Mouse (Mus musculus) embryonic stem cell, embryonic (primary cell): ENCODE data around the gene Hes3.

Source experiments
- CTCF ChIA-PET, 4 experiments: fragments of 300-600 bp in 2 of 4; fragments of 350-600 bp in 2 of 4; sonication (Branson Sonifier 250); formaldehyde crosslinking; loops; one replicate each; lab custom pipeline; 2022; ENCODE audit warnings: inconsistent platforms in 2 of 4; lab: Charles Lee
- POLR2A ChIA-PET, 4 experiments: fragments of 300-600 bp in 2 of 4; fragments of 350-600 bp in 2 of 4; sonication (Branson Sonifier 250); formaldehyde crosslinking; loops; one replicate each; lab custom pipeline; 2022; ENCODE audit warnings: antibody characterized with exemption in 4 of 4, inconsistent platforms in 1 of 4; lab: Charles Lee

Hes3 gene

DNA sequence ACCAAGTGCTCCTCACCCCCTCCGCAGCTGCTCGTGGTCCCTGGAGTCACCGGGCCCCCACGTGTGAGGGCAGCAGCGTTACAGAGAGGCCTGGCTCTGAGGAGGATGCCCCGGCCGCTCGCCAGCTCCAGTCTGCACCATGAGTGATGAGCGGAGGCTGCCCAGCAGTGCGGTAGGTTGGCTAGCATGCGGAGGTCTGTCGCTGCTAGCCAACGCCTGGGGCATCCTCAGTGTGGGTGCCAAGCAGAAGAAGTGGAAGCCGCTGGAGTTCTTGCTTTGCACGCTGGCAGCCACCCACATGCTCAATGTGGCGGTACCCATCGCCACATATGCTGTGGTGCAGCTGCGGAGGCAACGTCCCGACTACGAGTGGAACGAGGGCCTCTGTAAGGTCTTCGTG is 12.5 kb downstream of the Hes3 start:
- ChIA-PET POLR2A (no interaction called here), CTCF (interaction anchor here in 1 of 4 experiments (1.7 kb wide), 1 partner anchor 14 kb away, joined by 4 read pairs; no protein-coding TSS in a partner anchor)

DNA sequence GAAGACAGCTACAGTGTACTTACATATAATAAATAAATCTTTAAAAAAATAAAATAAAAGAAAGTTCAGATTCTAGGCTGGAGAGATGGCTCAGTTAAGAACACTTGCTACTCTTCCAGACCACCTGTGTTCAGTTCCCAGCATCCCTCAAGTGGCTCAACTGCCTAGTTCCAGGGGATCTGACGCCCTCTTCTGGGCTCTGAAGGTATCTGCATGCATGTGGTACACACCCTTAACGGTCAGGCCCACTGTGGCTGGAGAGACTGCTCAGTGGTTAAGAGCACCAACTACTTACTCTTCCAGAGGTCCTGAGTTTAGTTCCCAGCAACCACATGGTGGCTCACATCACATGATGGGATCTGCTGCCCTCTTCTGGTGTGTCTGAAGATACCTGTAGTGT is 13.5 kb downstream of the Hes3 start:
- CTCF ChIA-PET = interaction anchor here in 2 of 4 experiments (0.7 to 2.5 kb wide), 2 partner anchors 11 to 124 kb away, joined by 3 to 13 read pairs; no protein-coding TSS in a partner anchor

DNA sequence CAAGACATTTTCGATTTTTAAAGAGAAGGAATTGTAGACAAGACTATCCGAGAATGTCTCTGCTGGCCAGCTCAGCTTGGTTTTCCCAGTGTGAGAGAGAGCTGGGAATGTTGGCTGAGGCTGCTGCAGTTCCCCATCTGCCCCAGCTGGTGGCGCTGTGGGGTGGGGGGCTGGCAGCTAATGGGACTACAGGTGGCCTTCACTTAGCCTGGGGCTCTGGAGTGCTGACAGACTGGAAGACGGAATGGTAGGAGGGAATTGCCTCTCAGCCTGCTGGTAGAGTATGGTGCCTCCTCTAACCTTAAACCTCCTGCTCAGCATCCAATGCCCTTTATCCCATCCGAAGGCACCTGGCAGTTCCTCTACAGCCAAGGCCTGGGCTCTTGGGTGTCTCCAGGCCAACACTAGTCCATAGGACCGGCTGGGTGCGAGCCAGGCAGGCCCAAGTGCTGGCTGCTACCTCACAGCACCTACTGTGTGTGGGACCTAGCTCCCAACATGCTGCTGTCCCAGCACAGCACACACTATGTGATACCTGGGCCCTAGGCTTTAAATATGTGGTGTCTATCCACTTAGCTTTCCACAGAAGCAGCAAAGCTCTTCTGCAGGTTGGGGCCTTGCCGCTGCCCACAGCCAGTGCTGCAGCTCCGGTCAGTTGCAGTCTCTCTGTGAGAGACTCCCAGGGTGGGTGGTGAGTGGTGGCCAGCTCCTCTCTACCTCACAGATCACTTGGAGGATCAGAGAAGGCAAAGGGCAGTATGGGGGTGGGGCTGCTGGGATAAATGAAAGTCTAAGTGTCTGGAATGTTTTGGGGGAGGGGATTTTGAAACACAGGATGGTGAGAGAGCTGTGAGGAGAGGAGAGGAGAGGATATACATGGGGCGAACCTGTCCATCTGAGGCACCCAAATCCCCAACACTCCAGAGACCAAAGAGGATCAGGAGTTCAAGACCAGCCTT is 14.8 kb downstream of the Hes3 start:
- ChIA-PET CTCF (interaction anchor here (0.5 to 5.3 kb wide), 68 partner anchors 8 to 357 kb away, joined by 3 to 50 read pairs (median 4); partner anchors contain the start of genes Rnf207 (in 2 of the 4), Chd5 (in 1 of the 4) and Icmt (in 1 of the 4)), POLR2A (interaction anchor here in 2 of 4 experiments (1.0 to 1.4 kb wide), 3 partner anchors 9 to 82 kb away, joined by 3 to 6 read pairs (median 3); no protein-coding TSS in a partner anchor)

More for the DNA sequence above, 13.5 kb downstream of the Hes3 start:
- POLR2A ChIA-PET = no interaction called here

DNA sequence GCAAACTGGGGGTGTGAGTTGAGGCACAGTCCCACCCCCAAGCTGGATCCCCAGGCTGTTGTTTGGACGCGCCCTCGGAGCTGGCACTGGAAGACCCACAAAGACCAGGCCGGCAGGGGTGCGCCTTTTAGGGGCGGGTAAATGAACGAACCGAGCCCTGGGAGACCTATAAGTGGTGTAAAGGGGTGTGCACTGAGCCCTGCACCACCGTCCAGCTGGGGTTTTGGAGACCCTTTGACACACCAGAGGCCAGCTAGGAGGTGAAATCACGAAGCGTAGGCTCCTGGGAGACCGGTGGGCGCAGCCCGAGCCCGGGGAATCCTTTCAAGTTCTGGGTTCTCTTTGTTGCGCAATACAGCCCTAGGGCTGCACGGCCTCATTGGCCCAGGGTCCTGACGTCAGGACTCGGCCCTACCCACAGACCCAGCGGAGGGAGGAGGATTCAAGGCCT is 16.8 kb downstream of the Hes3 start:
- ChIA-PET CTCF (interaction anchor here (0.7 to 5.3 kb wide), 18 partner anchors 9 to 831 kb away, joined by 3 to 50 read pairs (median 4); partner anchors contain the start of genes Hes3 (in 1 of the 4), Rnf207 (in 1 of the 4) and Rpl22 (in 1 of the 4)), POLR2A (interaction anchor here in 3 of 4 experiments (0.6 to 1.2 kb wide), 9 partner anchors 9 to 136 kb away, joined by 3 to 4 read pairs (median 3); partner anchors contain the start of gene Rpl22 (in 1 of the 3))

DNA sequence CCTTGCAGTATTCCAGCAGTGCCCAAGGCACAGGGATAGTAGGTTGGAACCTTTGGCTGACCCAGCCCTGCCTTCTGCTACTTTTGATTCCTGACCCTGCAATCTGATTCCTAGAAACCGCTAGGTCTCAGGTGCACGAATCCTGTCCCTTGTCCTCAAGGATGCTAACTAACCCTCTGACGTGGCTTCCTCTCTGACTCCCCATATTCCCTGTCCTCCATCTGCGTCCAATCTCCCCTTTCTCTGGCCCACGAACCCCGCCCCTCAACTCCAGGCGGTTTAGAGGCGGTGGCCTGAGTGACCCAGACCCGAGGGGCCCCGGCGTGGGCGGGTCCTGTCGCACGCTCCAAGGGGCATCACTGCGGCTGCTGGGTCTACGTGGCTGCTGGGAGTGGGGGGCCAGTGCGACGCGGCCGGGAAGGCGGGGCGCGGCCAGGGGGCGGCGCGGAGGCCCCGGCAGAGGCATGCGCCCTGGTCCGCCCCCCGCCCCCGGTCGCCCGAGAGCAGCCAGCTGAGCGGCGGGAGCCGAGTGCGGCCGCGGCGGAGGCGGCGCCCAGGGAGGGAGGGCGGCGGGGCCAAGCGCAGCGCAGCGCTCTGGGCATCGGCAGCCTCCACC is 17.7 kb downstream of the Hes3 start, which contains the start of gene Gpr153:
TSS of gene Gpr153 (plus strand) at position 612 of the 616 bp plus-strand sequence.
- ChIA-PET POLR2A (interaction anchor here in 3 of 4 experiments (0.6 to 1.4 kb wide), 7 partner anchors 9 to 135 kb away, joined by 3 to 5 read pairs (median 3); no protein-coding TSS in a partner anchor), CTCF (interaction anchor here in 3 of 4 experiments (0.8 to 5.3 kb wide), 11 partner anchors 8 to 104 kb away, joined by 3 to 50 read pairs (median 3); partner anchors contain the start of gene Rpl22 (in 1 of the 3))

DNA sequence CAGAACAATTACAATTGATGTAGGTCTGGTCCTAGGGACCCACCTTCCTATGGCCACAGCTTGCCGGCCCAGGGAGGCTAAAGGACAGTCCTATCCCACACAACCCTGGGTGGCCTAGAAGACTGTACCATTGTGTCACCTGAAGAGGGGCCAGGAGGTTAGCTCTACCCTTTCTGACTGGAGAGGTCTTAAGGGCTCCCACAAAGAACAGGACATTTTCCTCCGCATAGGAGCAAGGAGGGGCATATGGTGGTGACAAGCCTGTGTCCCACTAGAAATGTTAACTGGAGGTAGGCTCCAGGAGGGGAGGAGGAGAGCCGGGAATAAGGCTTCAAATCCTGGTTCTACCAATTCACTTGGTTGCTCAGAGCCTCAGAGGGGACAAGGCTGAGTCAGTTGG is 18.3 kb downstream of the Hes3 start:
- CTCF ChIA-PET = interaction anchor here in 3 of 4 experiments (0.5 to 5.3 kb wide), 14 partner anchors 9 to 421 kb away, joined by 3 to 50 read pairs (median 4); no protein-coding TSS in a partner anchor

DNA sequence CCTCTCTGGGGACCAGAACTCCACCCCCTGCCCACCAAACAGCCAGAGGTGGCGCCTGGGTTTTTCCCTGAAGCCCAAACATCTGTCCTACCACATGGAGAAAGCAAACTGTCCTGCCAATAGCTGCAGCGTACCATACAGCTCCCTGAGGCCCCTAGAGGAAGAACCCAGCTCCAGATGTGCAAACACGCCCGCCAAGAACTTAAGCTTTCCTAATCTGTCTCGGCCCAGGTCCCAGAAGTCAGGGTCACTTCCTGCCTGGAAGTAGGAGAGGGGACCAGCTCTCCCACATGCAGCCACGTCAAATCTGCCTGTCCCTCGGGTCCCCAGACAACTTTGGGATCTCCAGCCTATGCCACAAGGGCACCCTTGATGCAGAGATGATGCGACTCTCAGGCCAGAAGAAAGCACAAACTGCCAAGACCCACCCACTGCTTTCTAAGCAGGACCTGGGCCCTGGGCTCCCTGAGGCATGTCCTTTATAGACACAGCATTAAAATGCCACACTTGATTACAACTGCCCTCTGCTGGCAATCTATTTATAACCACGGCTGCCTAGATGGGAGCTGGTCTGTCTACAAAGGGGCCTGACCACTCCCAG is 18.9 kb downstream of the Hes3 start:
- POLR2A ChIA-PET = interaction anchor here (0.5 to 2.4 kb wide), 11 partner anchors 8 to 1377 kb away, joined by 3 to 9 read pairs (median 4); no protein-coding TSS in a partner anchor
- CTCF ChIA-PET = interaction anchor here (0.5 to 5.3 kb wide), 16 partner anchors 8 to 1402 kb away, joined by 3 to 50 read pairs (median 4); no protein-coding TSS in a partner anchor

More for the DNA sequence above, 18.3 kb downstream of the Hes3 start:
- POLR2A ChIA-PET = interaction anchor here in 3 of 4 experiments (0.6 to 2.4 kb wide), 7 partner anchors 9 to 1378 kb away, joined by 3 to 9 read pairs (median 4); no protein-coding TSS in a partner anchor

DNA sequence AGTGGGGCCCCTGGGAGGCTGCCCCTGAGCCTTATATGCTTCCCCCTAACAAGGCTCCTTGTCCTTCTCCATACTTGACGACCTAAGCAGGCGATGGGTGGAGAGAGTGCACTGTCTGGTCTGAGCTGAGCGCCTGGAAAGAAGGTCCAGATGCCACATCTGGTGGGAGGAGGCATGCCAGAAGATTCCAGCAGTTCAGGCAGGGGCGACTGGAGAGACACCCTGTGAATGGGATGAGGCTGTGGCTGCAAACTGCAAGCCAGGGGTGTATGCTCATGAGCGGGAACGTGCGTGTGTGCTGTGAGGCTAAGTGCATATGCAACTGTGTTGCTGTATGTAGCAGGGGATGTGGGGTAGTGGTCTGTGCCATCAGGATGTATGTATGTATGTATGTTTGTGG is 19.5 kb downstream of the Hes3 start:
- ChIA-PET POLR2A (interaction anchor here (0.5 to 2.4 kb wide), 8 partner anchors 9 to 741 kb away, joined by 3 to 9 read pairs (median 4); no protein-coding TSS in a partner anchor), CTCF (interaction anchor here in 3 of 4 experiments (0.6 to 5.3 kb wide), 8 partner anchors 8 to 1401 kb away, joined by 3 to 50 read pairs (median 5); no protein-coding TSS in a partner anchor)

DNA sequence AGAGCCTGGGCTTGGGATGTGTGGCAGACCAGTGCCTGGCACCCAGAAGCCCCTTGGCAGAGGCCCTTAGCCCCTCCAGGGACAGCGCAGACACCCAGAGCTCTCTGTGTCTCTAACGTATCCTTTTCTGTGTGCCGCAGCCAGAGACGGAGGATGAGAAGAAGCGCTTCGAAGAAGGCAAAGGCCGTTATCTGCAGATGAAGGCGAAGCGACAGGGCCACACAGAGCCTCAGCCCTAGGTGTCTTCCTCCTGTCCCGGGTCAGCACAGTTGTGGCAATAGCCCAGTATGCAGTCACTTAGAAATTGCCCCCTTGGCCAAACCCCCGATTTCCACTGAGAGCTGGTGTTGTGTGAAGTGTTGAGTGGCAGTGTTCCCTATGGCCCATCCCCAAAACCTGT is 20.1 kb downstream of the Hes3 start:
- POLR2A ChIA-PET = interaction anchor here in 2 of 4 experiments (1.4 to 2.4 kb wide), 2 partner anchors 9 to 10 kb away, joined by 4 to 9 read pairs; no protein-coding TSS in a partner anchor
- CTCF ChIA-PET = interaction anchor here in 1 of 4 experiments (1.4 kb wide), 1 partner anchor 62 kb away, joined by 3 read pairs; no protein-coding TSS in a partner anchor

DNA sequence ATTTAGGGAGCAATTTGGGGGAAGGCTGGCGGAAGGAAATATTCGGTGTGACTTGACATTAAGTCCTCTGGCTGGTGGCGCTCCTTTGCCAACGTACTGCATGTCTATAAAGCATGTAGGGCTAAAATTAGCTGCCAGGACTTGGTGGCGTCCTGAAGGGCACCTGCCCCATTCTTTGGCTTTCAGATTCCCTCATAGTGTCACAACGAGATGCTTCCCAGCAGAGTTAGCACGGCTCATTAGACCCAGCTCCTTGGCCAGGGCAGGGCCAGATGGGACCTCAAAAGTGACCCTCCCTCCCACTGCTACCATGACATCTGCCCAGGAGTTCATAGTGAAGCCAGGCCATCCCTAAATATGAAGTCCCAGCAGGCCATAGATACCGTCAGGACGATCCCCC is 20.9 kb downstream of the Hes3 start:
- ChIA-PET POLR2A (interaction anchor here in 1 of 4 experiments (2.4 kb wide), 1 partner anchor 9 kb away, joined by 9 read pairs; no protein-coding TSS in a partner anchor), CTCF (interaction anchor here in 2 of 4 experiments (0.5 to 1.3 kb wide), 2 partner anchors 44 to 58 kb away, joined by 3 to 4 read pairs; no protein-coding TSS in a partner anchor)

DNA sequence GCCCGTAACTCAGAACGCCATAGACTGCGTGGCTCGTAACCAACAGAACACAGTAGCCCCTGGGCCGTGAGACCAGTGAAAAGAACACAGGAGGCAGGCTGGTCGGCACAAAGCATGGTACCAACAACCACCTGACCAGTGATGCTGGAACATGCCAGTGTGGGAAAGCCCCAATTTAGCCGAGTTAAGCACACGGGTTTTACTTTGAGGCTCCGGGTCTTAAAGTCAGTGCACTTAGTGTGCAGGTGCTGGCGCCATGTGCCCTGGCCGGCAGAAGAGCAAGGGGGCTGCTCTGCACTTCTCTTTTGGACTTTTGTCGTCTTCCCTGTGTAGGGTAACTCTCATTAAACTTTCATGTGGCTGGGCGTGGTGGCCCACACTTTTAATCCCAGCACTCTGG is 21.5 kb downstream of the Hes3 start:
- ChIA-PET CTCF (interaction anchor here in 2 of 4 experiments (0.7 to 1.3 kb wide), 3 partner anchors 12 to 131 kb away, joined by 3 read pairs; no protein-coding TSS in a partner anchor), POLR2A (no interaction called here)

DNA sequence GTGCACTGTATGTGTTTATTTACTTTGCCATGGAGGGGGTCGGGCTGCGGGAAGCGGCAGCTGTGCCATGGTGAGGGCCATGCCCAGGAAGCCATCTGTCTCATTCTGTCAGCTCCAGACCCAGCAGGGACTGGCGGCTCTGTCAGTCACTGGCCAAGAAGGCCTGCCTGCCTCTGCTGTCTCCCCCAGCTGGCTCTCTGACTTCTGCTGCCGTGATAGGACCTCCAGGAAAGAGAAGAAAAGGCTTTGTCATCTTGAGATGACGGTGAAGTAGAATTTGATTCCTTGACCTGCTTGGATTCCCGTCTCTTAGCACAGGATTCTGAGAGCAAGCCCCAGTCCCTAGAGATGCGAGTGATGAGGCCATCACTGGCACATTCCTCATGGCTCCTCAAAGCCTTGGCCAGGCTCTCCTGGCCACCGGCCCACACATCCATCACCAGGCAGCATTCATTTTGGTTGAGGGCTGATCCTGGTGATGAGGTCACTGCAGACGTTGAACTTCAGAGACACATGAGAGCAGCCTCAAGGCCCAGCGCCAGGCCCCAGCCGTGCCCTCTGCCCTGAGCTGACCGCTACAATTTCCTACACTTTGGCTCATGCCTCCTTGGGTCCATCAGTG is 23.6 kb downstream of the Hes3 start:
- ChIA-PET POLR2A (interaction anchor here in 1 of 4 experiments (0.6 kb wide), 1 partner anchor 40 kb away, joined by 3 read pairs; no protein-coding TSS in a partner anchor), CTCF (interaction anchor here in 2 of 4 experiments (0.8 to 1.5 kb wide), 5 partner anchors 9 to 118 kb away, joined by 3 to 4 read pairs (median 3); partner anchors contain the start of gene Rnf207 (in 1 of the 2))

DNA sequence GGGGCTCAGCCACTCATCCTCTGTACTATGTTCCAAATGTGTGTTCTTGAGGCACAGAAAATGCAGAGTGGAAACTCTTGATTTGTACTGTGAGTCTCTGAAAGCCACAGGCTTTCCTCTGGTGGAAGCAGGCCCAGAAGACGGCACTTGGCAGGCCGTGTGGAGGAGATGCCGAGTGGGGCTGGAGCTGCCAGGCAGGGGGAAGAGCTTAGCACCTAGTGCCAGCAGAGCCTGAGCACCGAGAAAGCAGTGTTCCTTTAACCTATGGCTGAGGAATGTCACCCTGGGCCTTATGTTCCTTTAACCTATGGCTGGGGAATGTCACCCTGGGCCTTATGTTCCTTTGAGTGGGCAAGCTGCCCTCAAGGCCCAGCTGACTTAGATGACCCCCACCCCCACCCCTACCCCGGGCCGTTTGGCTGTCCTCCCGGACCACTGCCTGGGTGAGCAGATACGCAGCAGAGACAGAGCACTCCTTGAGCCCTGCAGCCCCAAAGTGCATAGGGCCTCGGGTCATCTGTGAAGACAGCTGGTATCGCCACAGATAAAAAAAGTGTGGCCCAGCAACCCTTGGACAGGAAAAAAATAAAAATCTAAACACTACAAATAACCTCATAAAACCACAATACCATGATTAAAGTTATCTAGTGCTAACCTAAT is 25.1 kb downstream of the Hes3 start:
- ChIA-PET CTCF (interaction anchor here (0.5 to 6.4 kb wide), 10 partner anchors 8 to 168 kb away, joined by 3 to 50 read pairs (median 5); partner anchors contain the start of gene Gpr153 (in 1 of the 4)), POLR2A (interaction anchor here in 2 of 4 experiments (1.2 to 1.4 kb wide), 2 partner anchors 52 to 89 kb away, joined by 3 to 4 read pairs; partner anchors contain the start of gene Acot7 (in 1 of the 2))

DNA sequence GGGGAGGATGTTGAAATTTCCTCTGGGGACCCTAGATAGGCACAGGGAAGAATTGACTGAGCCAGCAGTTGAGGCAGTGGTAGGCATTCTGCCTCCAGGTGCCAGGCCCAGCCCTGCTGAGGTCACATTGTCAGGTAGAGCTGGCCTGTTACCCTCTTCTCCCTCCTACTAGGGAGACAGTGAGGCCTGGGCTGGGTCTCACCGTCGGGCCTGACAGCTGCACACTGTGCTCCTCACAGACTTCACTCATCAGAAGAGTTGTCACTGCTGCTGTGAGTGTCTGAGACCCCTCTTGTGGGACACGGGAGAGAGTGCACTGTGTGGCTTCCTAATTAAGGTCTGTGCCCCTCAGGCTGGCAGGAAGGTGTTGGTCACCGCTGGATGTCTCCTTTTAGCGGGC is 25.7 kb downstream of the Hes3 start:
- ChIA-PET POLR2A (interaction anchor here in 2 of 4 experiments (1.1 to 1.4 kb wide), 3 partner anchors 18 to 88 kb away, joined by 3 to 4 read pairs (median 3); partner anchors contain the start of gene Acot7 (in 1 of the 2)), CTCF (interaction anchor here (0.5 to 6.4 kb wide), 20 partner anchors 8 to 262 kb away, joined by 3 to 50 read pairs (median 3); partner anchors contain the start of gene Gpr153 (in 2 of the 4))

DNA sequence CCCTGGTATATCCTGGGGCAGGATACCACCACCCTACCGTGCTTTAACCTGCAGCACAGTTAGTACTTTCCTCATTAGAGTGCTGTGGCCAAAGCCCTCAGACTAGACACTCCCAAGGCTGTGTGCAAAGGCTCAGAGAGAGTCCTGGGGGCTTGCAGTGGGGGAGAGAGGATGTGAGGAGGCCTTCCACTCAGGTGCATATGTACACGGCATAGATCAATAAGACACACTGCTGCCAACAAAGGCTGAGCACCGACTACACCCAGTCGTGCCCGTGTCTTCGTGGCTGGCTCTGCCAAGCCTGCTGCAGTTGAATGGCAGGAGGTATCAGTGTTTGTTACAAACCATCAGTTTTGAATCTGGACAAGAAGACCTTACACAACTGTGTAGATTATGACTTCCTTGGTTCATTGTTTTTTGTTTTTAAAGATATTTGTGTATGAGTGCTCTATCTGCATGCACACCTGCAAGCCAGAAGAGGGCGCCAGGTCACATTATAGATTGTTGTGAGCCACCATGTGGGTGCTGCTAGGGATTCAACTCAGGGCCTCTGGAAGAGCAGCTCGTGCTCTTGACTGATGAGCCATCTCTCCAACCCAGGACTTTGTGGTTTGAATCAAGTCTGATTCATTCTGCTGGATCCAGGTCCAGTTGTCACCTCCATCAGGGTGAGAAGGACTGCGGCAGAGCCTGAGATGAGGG is 26.4 kb downstream of the Hes3 start:
- CTCF ChIA-PET = interaction anchor here (0.5 to 6.4 kb wide), 19 partner anchors 9 to 262 kb away, joined by 3 to 50 read pairs (median 4); partner anchors contain the start of gene Gpr153 (in 2 of the 4)
- POLR2A ChIA-PET = interaction anchor here in 1 of 4 experiments (0.5 to 1.4 kb wide), 5 partner anchors 8 to 1158 kb away, joined by 3 to 4 read pairs (median 3); partner anchors contain the start of gene Acot7
